ENCODE assay signal across 8 mouse cellular contexts in genomic region chr7:95091360-95091759, GRCm38 (mm10).
A peak's percentile ranks its signal among the peaks of the same experiment; 100 is the strongest.
DNase-seq lines count a peak whose midpoint lies in the region; ATAC-seq and TF ChIP-seq lines count a peak whose summit lies in the region.

No protein-coding gene starts in this region.

- in situ Hi-C loops in Patski (cut with MboI; ENCODE audit: low pct_unique_long_range_greater_than_20kb) = no loop called here

- no peak for TF ChIP-seq POLR2A in thymus, adult 2 months (IDR thresholded peaks at IDR 0.05; ENCODE audit: control insufficient read depth, extremely low read depth, insufficient read depth, low read length, poor library complexity)

- H3K9ac ChIP-seq in hindbrain, embryonic 12.5 days = no peak overlapping the region

- TF ChIP-seq CTCF in Patski (IDR thresholded peaks at IDR 0.05) = peak; percentile 46
- no peak for TF ChIP-seq CTCF in thymus, adult 2 months (IDR thresholded peaks at IDR 0.05; ENCODE audit: borderline replicate concordance, control insufficient read depth, extremely low read depth, insufficient read depth, low read length, poor library complexity)

- POLR2A ChIA-PET in Patski (lab: Charles Lee) = no interaction called here

- H3K4me2 ChIP-seq in hindbrain, embryonic 12.5 days (replicated peaks) = no peak overlapping the region

- CTCF ChIA-PET in Patski (lab: Charles Lee) = interaction anchor here (1.2 kb wide), 1 partner anchor 120 kb away, joined by 3 read pairs; no protein-coding TSS in a partner anchor

- no peaks in the 10 kb centered on the region for H3K36me3 ChIP-seq in hindbrain, embryonic 10.5 days
- H3K36me3 ChIP-seq in hindbrain, embryonic 12.5 days = no peaks in the 10 kb centered on the region
- no peaks in the 10 kb centered on the region for H3K36me3 ChIP-seq in thymus, adult 2 months (ENCODE audit: control insufficient read depth, insufficient read depth, low read length)

- no peak overlapping the region for H3K27ac ChIP-seq in hindbrain, embryonic 10.5 days
- H3K27ac ChIP-seq in hindbrain, embryonic 12.5 days = no peak overlapping the region
- H3K27ac ChIP-seq in thymus, adult 2 months (ENCODE audit: control insufficient read depth, insufficient read depth, low read length) = no peak overlapping the region

- DNase-seq in hindbrain, embryonic 10.5 days (ENCODE audit: low spot score) = peak; percentile 28
- DNase-seq in 3T3-L1 (ENCODE audit: low read depth, low spot score) (peak; percentile 62), Patski (ENCODE audit: low read depth, low spot score) (no peak)
- peak; percentile 2 for DNase-seq in fibroblast of lung, adult 2 months (ENCODE audit: low read depth)
- DNase-seq in telencephalon, adult 2 months (ENCODE audit: low read depth, low spot score) = peak; percentile 15
- DNase-seq in thymus, adult 2 months = no peak

- H3K4me3 ChIP-seq in hindbrain, embryonic 10.5 days = no peak overlapping the region
- no peak overlapping the region for H3K4me3 ChIP-seq in hindbrain, embryonic 12.5 days
- no peak overlapping the region for H3K4me3 ChIP-seq in thymus, adult 2 months (ENCODE audit: control insufficient read depth, insufficient read depth, low read length)

- H3K9me3 ChIP-seq in hindbrain, embryonic 10.5 days = no peaks in the 10 kb centered on the region
- no peaks in the 10 kb centered on the region for H3K9me3 ChIP-seq in hindbrain, embryonic 12.5 days (replicated peaks)

- peaks cover 7% of the 10 kb centered on the region; the same call in 1 of the 2 replicates for H3K4me1 ChIP-seq in hindbrain, embryonic 10.5 days (replicated peaks)
- no peaks in the 10 kb centered on the region for H3K4me1 ChIP-seq in hindbrain, embryonic 12.5 days
- no peaks in the 10 kb centered on the region for H3K4me1 ChIP-seq in thymus, adult 2 months (replicated peaks; ENCODE audit: control insufficient read depth, insufficient read depth, low read length)

- ATAC-seq in hindbrain, embryonic 12.5 days (ENCODE audit: low FRiP score) = no peak
- ATAC-seq in Patski = no peak
- no peak for ATAC-seq in monocyte, adult 5-6 weeks (replicated peaks; ENCODE audit: insufficient number of reproducible peaks, low FRiP score, low TSS enrichment, poor library complexity, severe bottlenecking)

- no peaks in the 10 kb centered on the region for H3K27me3 ChIP-seq in hindbrain, embryonic 10.5 days (ENCODE audit: insufficient read depth, poor library complexity, severe bottlenecking)
- no peaks in the 10 kb centered on the region for H3K27me3 ChIP-seq in hindbrain, embryonic 12.5 days
- H3K27me3 ChIP-seq in Patski = no peaks in the 10 kb centered on the region
- no peaks in the 10 kb centered on the region for H3K27me3 ChIP-seq in thymus, adult 2 months (ENCODE audit: control insufficient read depth, insufficient read depth, low read length)

Comparison
In these comparisons a context has a peak if more than half of its experiments do, and no peak if none do; other contexts are left out.
1. DNase-seq: peak in hindbrain, embryonic 10.5 days (single experiment), 3T3-L1 (single experiment), fibroblast of lung, adult 2 months (single experiment) and telencephalon, adult 2 months (single experiment); none in Patski (single experiment) and thymus, adult 2 months (single experiment).